Mouse (Mus musculus): Measurements from ENCODE around the gene Pepd. TPM values are rescaled to one million over a fixed set of nuclear protein-coding genes. Genes with fewer than 3 reads are reported as not detected.

Pepd gene
- total and polyA plus RNA-seq, 3 experiments: 24.6 to 38.9 (median 26.6) TPM

GRCm38 (mm10) chr7:34913956-34914355, 1.8 kb downstream of the Pepd start:
- WGBS: 94% methylated on average over 9 of the region's 9 CpGs
- Histone ChIP-seq H3K4me1 (ENCODE audit: control insufficient read depth, insufficient read depth, low read length) (no peaks in the 10 kb centered on the region; the same call in 1 of the 2 replicates), H3K27me3 (ENCODE audit: control insufficient read depth, insufficient read depth, low read length) (no peaks in the 10 kb centered on the region), H3K36me3 (ENCODE audit: control insufficient read depth, insufficient read depth, low read length) (no peaks in the 10 kb centered on the region), H3K4me3 (no peak overlapping the region), H3K27ac (no peak overlapping the region), H3K9ac (ENCODE audit: low read depth, low read length) (no peak overlapping the region), H3K79me2 (replicated peaks; ENCODE audit: control insufficient read depth, insufficient read depth, low read length) (no peaks in the 10 kb centered on the region)
- TF ChIP-seq POLR2A (IDR thresholded peaks at IDR 0.05; ENCODE audit: insufficient read depth, low read depth, low read length) (no peak), EP300 (IDR thresholded peaks at IDR 0.05; ENCODE audit: insufficient read depth, low read depth, low read length) (no peak), CTCF (IDR thresholded peaks at IDR 0.05) (no peak)
- intact Hi-C loops (cut with DNase I): loop anchor here (10.0 kb wide), 1 partner anchor 251 kb away; no protein-coding TSS in a partner anchor
- no peak for DNase-seq

- WGBS: 92% methylated on average over 5 of the region's 5 CpGs
- Histone ChIP-seq H3K4me1 (ENCODE audit: control insufficient read depth, insufficient read depth, low read length) (no peaks in the 10 kb centered on the region; the same call in 1 of the 2 replicates), H3K4me3 (no peak overlapping the region), H3K79me2 (replicated peaks; ENCODE audit: control insufficient read depth, insufficient read depth, low read length) (no peaks in the 10 kb centered on the region), H3K36me3 (ENCODE audit: control insufficient read depth, insufficient read depth, low read length) (no peaks in the 10 kb centered on the region), H3K9ac (ENCODE audit: low read depth, low read length) (no peak overlapping the region), H3K27ac (no peak overlapping the region), H3K27me3 (ENCODE audit: control insufficient read depth, insufficient read depth, low read length) (no peaks in the 10 kb centered on the region)
- intact Hi-C loops (cut with DNase I): loop anchor here (10.0 kb wide), 1 partner anchor 249 kb away; no protein-coding TSS in a partner anchor
- TF ChIP-seq EP300 (IDR thresholded peaks at IDR 0.05; ENCODE audit: insufficient read depth, low read depth, low read length): no peak
- TF ChIP-seq CTCF (IDR thresholded peaks at IDR 0.05): no peak
- TF ChIP-seq POLR2A (IDR thresholded peaks at IDR 0.05; ENCODE audit: insufficient read depth, low read depth, low read length): no peak
- DNase-seq: no peak
Measured at GRCm38 (mm10) chr7:34915555-34915954, 3.4 kb downstream of the Pepd start.

- Histone ChIP-seq H3K27me3 (ENCODE audit: control insufficient read depth, insufficient read depth, low read length) (no peaks in the 10 kb centered on the region), H3K9ac (ENCODE audit: low read depth, low read length) (no peak overlapping the region), H3K27ac (no peak overlapping the region), H3K79me2 (replicated peaks; ENCODE audit: control insufficient read depth, insufficient read depth, low read length) (no peaks in the 10 kb centered on the region), H3K4me1 (ENCODE audit: control insufficient read depth, insufficient read depth, low read length) (no peaks in the 10 kb centered on the region; the same call in 1 of the 2 replicates), H3K4me3 (no peak overlapping the region), H3K36me3 (ENCODE audit: control insufficient read depth, insufficient read depth, low read length) (no peaks in the 10 kb centered on the region)
- no peak for DNase-seq
- TF ChIP-seq POLR2A (IDR thresholded peaks at IDR 0.05; ENCODE audit: insufficient read depth, low read depth, low read length) (no peak), CTCF (IDR thresholded peaks at IDR 0.05) (no peak), EP300 (IDR thresholded peaks at IDR 0.05; ENCODE audit: insufficient read depth, low read depth, low read length) (no peak)
- intact Hi-C loops (cut with DNase I): loop anchor here (10.0 kb wide), 1 partner anchor 247 kb away; no protein-coding TSS in a partner anchor
- 81% methylated on average over 6 of the region's 6 CpGs for WGBS
Measured at GRCm38 (mm10) chr7:34917558-34917957, 5.4 kb downstream of the Pepd start.

- Histone ChIP-seq H3K9ac (ENCODE audit: low read depth, low read length) (no peak overlapping the region), H3K36me3 (ENCODE audit: control insufficient read depth, insufficient read depth, low read length) (no peaks in the 10 kb centered on the region), H3K27ac (no peak overlapping the region), H3K4me3 (no peak overlapping the region), H3K79me2 (replicated peaks; ENCODE audit: control insufficient read depth, insufficient read depth, low read length) (no peaks in the 10 kb centered on the region), H3K27me3 (ENCODE audit: control insufficient read depth, insufficient read depth, low read length) (no peaks in the 10 kb centered on the region), H3K4me1 (ENCODE audit: control insufficient read depth, insufficient read depth, low read length) (no peaks in the 10 kb centered on the region; the same call in 1 of the 2 replicates)
- WGBS: 94% methylated on average over 4 of the region's 4 CpGs
- no peak for DNase-seq
- TF ChIP-seq POLR2A (IDR thresholded peaks at IDR 0.05; ENCODE audit: insufficient read depth, low read depth, low read length) (no peak), CTCF (IDR thresholded peaks at IDR 0.05) (no peak), EP300 (IDR thresholded peaks at IDR 0.05; ENCODE audit: insufficient read depth, low read depth, low read length) (no peak)
- intact Hi-C loops (cut with DNase I): loop anchor here (10.0 kb wide), 1 partner anchor 247 kb away; no protein-coding TSS in a partner anchor
Measured at GRCm38 (mm10) chr7:34917998-34918397, 5.8 kb downstream of the Pepd start.

GRCm38 (mm10) chr7:34918416-34918815, 6.2 kb downstream of the Pepd start:
- H3K27me3 ChIP-seq (ENCODE audit: control insufficient read depth, insufficient read depth, low read length): no peaks in the 10 kb centered on the region
- H3K27ac ChIP-seq: no peak overlapping the region
- no peak overlapping the region for H3K4me3 ChIP-seq
- H3K9ac ChIP-seq (ENCODE audit: low read depth, low read length): no peak overlapping the region
- H3K79me2 ChIP-seq (replicated peaks; ENCODE audit: control insufficient read depth, insufficient read depth, low read length): no peaks in the 10 kb centered on the region
- H3K36me3 ChIP-seq (ENCODE audit: control insufficient read depth, insufficient read depth, low read length): no peaks in the 10 kb centered on the region
- TF ChIP-seq CTCF (IDR thresholded peaks at IDR 0.05) (no peak), EP300 (IDR thresholded peaks at IDR 0.05; ENCODE audit: insufficient read depth, low read depth, low read length) (no peak), POLR2A (IDR thresholded peaks at IDR 0.05; ENCODE audit: insufficient read depth, low read depth, low read length) (no peak)
- peak in 1 of 2 experiments; percentile 68 for DNase-seq
- 75% methylated on average over 8 of the region's 8 CpGs for WGBS
- intact Hi-C loops (cut with DNase I): loop anchor here (10.0 kb wide), 1 partner anchor 246 kb away; no protein-coding TSS in a partner anchor
- no peaks in the 10 kb centered on the region for H3K4me1 ChIP-seq (ENCODE audit: control insufficient read depth, insufficient read depth, low read length)

GRCm38 (mm10) chr7:34919054-34919453, 6.9 kb downstream of the Pepd start:
- WGBS: 78% methylated on average over 5 of the region's 5 CpGs
- no peak for TF ChIP-seq CTCF (IDR thresholded peaks at IDR 0.05)
- no peak for TF ChIP-seq POLR2A (IDR thresholded peaks at IDR 0.05; ENCODE audit: insufficient read depth, low read depth, low read length)
- TF ChIP-seq EP300 (IDR thresholded peaks at IDR 0.05; ENCODE audit: insufficient read depth, low read depth, low read length): no peak
- no peaks in the 10 kb centered on the region for H3K27me3 ChIP-seq (ENCODE audit: control insufficient read depth, insufficient read depth, low read length)
- no peak overlapping the region for H3K27ac ChIP-seq
- no peaks in the 10 kb centered on the region for H3K36me3 ChIP-seq (ENCODE audit: control insufficient read depth, insufficient read depth, low read length)
- intact Hi-C loops (cut with DNase I): loop anchor here (10.0 kb wide), 1 partner anchor 246 kb away; no protein-coding TSS in a partner anchor
- no peaks in the 10 kb centered on the region for H3K4me1 ChIP-seq (ENCODE audit: control insufficient read depth, insufficient read depth, low read length)
- no peak for DNase-seq
- H3K79me2 ChIP-seq (replicated peaks; ENCODE audit: control insufficient read depth, insufficient read depth, low read length): no peaks in the 10 kb centered on the region
- H3K4me3 ChIP-seq: no peak overlapping the region
- no peak overlapping the region for H3K9ac ChIP-seq (ENCODE audit: low read depth, low read length)

All from heart, adult 2 months (tissue).